Mouse (Mus musculus) ZHBTc4 (cell line): ENCODE data around the gene Gsta2.
"Not testable (repeated sequence)": the region's sequence is repeated elsewhere in the genome, so short reads cannot be mapped to it uniquely, and the experiment has no call there.

ENCODE experiments used
- DNase-seq: peaks from one replicate; pipeline ENCODE4 v3.0.0-alpha.2; 2011; ENCODE audit warnings: low read depth, low spot score

The Gsta2 gene

DNA sequence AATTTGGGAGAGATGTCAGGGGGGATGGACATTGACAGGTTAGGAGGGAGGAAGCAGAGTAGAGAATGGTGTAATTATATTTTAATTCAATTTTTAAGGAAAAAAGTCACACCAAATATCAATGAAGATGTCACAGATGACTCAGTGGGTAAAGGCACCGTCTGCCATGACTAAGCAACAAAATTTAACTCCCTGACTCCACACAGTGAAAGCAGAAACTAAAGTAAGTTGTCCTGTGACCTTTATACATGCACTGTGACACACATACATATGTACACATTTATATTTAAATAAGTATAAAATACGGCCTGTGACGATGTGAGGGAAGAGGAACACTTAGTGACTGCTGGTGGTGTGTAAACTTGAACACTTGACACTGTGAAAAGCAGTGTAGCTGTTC is 47.5 kb downstream of the Gsta2 start:
- not testable (repeated sequence) for DNase-seq

DNA sequence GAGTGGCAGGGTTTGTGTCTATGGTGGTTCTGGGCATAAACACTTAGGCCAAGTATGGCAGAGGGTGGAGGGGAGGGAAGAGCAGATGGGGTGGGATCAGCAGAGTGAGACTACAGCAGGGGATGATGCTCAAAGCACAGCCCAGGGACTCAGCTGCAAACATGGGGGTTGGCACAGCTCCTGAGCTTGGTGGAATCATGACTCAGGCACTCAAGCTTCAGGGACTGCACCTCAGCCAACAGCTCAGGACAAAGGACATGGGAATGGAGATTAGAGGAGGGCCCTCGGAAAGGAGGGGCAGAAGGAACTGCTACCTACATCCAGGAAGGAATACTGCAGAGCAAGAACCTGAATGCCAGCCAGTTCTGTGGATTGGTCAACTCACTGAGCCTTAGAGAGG is 56.4 kb downstream of the Gsta2 start:
- not testable (repeated sequence) for DNase-seq

DNA sequence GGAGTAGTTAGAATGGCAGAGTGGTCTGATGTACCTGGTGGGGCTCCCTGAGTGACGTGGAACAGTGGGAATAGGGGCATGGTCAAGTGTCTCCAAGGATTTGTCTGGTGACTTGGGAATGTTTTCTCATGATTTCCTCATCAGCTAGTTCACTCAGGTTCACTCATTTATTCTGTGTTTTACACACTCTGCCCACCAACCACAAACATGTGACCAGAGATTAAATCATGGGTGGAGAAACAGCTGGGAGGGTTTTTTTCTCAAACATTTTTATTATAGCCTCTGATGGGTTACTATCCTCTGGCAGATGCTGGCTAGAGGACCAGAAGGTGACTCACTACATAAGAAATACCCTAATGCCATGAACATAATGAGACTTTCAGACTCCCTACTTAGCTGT is 57.4 kb downstream of the Gsta2 start:
- DNase-seq, result no peak

DNA sequence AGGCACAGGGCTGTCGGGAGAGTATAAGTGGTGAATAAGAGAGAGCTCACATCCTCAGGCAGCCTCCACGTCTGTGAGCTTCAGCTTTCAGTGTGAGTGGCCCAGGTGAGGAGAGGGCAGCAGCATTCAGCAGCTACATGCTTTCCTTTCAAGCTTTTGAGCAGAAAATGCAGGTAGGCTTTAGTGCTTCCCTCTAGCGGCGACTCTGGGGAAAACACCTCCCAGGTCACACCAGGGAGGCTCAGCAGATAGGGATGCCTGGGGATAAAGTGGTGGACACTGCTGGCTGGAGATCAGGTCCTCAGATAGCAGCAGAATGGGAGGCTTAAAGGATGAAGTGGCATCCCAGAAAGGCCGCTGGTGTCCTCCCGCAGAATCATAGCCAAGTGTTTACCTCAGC is 59.5 kb downstream of the Gsta2 start:
- peak; percentile 82 for DNase-seq

DNA sequence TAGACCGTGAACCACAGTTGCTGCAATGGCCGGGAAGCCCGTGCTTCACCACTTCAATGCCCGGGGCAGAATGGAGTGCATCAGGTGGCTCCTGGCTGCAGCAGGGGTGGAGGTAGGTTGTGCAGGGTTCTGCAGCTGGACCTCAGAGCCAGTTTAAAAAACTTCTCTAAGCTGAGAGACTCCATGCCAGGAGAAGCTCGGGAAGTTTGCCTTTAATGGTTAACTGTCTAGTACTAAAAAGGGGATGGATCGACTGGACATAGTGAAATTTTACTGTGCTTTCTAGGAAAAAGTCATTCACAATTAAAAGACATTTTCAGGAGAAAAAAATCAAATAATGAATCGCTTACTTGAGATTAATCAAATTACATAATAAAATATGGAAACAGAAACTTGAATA is 60.8 kb downstream of the Gsta2 start:
- DNase-seq, result not testable (repeated sequence)

DNA sequence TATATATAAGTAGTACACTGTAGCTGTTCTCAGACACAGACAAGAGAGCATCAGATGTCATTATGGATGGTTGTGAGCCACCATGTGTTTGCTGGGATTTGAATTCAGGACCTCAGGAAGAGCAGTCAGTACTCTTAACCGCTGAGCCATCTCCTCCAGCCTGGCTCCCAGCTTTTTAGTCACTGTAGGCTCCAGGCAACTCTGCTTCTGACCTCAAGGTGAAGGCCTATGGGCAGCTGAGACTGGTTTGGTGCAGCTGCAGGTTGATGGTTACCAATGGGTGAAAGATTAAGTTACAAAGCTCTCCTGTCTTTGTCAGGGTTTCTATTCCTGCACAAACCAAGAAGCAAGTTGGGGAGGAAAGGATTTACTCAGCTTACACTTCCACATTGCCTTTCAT is 61.9 kb downstream of the Gsta2 start:
- DNase-seq, result peak; percentile 46

DNA sequence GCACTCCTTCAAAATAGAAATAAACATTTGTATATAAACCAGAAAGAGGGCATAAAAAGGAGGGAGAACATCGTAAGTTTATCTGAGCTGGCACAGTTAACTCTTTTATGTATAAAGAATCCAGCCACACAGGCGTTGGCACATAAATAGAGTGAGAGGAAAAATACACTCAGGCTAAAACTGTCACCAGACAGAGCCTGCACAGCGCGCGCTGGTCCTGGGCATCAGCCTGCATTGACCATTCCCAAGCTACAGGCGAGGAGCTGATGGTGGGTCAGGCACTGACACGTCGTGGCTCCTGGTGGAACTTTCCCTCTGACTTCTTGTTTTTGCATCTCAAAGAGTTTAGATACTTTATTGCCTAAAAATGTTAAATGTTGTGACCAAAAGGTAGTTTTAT is 63.1 kb downstream of the Gsta2 start:
- DNase-seq, result not testable (repeated sequence)

DNA sequence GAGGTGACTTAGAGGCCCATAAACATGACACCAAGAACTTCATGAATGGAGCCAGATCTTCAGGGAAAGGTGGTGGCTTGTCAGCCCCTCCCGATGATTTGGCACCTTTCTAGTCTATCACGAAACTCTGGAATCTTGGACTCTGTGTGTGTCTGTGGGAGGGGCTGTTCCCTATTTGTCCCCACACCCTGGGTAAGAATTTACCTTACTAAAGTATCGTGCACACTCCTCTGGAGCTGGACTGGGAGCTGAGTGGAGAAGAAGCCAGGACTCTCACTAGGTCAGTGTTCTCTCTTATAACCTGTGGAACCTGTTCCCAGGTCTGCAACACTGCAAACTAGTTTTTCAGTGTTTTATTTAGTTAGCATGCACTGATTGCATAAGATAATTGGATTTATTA is 65.9 kb downstream of the Gsta2 start, which contains the start of gene Gm10639:
Gene Gm10639 (plus strand): TSS at position 201 of the 400 bp plus-strand sequence.
- peak; percentile 34 for DNase-seq

DNA sequence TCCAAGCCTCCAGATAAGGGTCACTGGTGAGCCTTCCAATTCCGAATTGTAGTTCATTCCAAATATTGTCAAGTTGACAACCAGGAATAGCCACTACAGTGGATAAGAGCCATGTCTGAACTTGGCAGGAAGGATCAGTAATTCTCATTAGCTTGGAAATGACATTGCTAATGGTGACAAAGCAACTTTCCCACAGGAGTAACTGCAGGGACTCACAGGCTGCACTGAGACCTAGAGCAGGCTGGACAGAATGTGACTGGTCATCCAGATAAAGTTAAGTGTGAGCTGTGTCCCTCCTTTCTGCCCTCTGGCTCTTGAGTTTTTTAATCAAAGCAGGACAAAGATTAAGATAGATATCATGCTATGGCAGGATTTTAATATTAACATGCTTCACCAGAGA is 66.5 kb downstream of the Gsta2 start:
- not testable (repeated sequence) for DNase-seq

DNA sequence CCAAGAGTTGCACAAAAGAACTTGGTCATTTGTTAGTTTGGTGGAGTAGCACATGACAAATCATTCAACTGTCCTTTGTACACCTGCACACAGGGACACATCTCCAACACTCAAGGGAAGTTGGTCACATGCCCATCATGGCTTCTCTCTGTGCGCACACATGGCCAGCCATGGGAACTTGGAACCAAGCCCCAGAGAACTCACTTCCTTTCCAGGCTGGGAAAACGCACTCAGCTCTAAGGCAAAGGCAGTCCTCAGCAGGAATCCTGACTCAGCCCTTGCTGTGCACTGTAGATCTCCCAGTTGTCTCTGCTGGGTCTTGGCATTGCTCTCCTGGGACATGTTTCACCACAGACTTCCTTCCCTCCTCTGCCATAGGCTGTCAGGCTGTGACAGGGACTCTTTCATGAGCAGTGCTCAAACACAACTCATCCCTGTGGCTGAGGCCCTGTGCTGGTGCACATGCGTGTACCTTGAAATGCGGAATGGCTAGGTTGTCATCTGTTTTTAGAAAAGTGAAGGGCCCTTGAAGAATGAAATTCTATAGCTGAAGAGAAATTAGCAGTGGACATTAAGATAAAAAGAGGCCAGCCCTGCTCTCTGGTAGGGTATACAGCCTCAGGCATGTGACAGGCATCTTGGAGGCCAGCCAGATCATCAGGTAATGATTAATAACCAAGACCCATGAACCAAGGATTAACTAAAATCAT is 73.4 kb downstream of the Gsta2 start:
- not testable (repeated sequence) for DNase-seq
